Mouse (Mus musculus): ENCODE results near the gene Gm21994. TPM values are rescaled to one million over a fixed set of nuclear protein-coding genes. Genes with fewer than 3 reads are reported as not detected.

The Gm21994 gene
- polyA plus RNA-seq (2012; rRNA removed) = 0.70 and 0.81 TPM in 2 replicates

DNA sequence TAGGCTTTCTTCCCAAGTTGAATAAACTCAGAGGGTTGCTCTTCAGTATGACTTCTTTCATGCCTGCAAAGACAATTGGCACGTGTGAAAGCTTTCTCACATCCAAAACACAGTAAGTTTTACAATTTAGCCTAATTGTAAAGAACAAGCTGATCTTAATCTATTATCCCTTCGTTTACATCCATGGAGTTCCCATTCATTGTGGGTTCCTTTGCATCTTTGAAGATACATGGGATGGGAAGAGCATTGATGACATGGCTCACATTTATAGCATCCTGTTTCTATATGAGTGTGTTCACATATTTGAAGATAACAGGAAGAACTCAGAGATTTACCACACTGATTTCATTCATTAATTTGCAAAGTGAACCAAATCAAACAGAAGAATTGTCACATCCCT is at the start of gene Gm21994:
Gene Gm21994, minus strand, starts transcription at position 101 of the 400 bp plus-strand sequence.

DNA sequence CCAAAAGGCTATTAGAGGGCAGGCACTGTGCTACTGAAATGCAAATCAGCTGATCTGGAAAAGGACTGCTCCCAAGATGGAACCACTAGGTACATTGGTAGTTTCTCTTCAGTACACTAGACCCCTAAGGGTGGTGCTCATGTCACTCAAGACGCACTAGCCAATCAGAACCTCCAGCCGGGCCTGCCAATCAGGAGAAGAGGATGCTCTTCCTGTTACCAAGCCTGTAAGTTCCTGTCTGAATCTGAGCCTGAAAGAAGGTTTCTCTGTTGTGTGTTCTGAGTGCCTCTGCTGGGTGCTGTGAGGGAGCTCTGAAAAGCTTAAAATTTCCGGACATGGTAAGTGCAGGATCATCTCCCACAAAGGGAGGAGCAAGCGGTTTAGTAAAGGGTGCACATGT is 1.9 kb upstream of the Gm21994 start, which contains the start of gene Gm14124:
Gene Gm14124, plus strand, starts transcription at position 227 of the 400 bp plus-strand sequence.

DNA sequence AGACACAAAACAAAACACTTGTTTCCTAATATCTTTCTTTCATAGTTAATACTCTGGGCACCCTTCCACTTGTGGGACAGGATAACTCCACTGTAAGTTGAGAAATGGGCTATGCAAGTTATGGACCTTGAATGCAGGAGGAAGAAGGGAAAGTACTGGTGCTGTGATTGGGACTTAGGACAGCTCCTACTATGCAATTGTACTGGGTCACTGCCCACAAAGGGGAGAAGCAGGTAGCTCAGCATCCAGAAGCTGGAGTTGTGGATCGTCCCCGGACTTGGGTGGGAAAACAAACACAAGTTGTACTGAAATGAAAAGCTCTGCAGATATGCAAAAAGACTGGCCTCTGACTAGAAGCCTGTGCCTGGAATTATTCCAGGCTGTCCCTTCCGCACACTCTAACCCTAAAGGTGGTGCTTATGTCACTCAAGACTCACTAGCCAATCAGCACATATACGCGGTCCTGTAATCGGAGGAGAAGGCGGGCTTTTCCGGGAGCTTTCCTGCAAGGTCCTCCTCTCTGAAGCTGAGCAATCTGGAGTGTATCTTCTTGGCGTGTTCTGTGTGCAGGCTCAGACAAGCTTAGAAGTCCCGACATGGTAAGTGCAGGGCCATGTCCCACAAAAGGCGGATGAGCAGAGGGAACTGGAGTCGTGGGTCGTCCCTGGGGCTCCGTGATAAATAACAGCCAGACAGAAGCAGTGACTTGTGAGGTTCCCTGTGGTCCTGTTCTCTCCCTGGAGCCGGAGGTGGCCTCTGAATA is 37.6 kb downstream of the Gm21994 start, which contains the start of gene Zfp937:
Gene Zfp937, plus strand, starts transcription at position 474 of the 763 bp plus-strand sequence.

Other genes with a start within 250 kb of the Gm21994 start
- gene Zfp120, start 118.9 kb downstream of the Gm21994 start, polyA plus RNA-seq (2012; rRNA removed) = 1.1 TPM in 2 replicates
- gene Gm10770, start 75.9 kb downstream of the Gm21994 start, polyA plus RNA-seq (2012; rRNA removed) = not detected in 2 replicates
- 0.02 and 0.03 TPM in 2 replicates for gene Gm14139, start 73.8 kb downstream of the Gm21994 start, polyA plus RNA-seq (2012; rRNA removed)
- 0.24 TPM in 2 replicates for gene Zfp937, start 37.5 kb downstream of the Gm21994 start, polyA plus RNA-seq (2012; rRNA removed)
- not detected in 2 replicates for gene Gm14124, start 1.9 kb upstream of the Gm21994 start, polyA plus RNA-seq (2012; rRNA removed)
- not detected in 2 replicates for gene Gm10130, start 68.1 kb upstream of the Gm21994 start, polyA plus RNA-seq (2012; rRNA removed)
- gene 3300002I08Rik, start 107.2 kb upstream of the Gm21994 start, polyA plus RNA-seq (2012; rRNA removed) = 0.38 and 0.47 TPM in 2 replicates
- gene Zfp442, start 195.9 kb upstream of the Gm21994 start, polyA plus RNA-seq (2012; rRNA removed) = 0.14 and 0.19 TPM in 2 replicates
- 0.02 TPM in 2 replicates for gene Zfp345, start 229.5 kb upstream of the Gm21994 start, polyA plus RNA-seq (2012; rRNA removed)

Measured in liver, embryonic 14 days (tissue).